Mouse (Mus musculus) neural tube, embryonic 12.5 days (tissue): ENCODE results near the gene Neurl1b. TPM values are rescaled to one million over a fixed set of nuclear protein-coding genes. Genes with fewer than 3 reads are reported as not detected.
A peak's percentile ranks its signal among the peaks of the same experiment; 100 is the strongest.

Experiments used
- ATAC-seq: fragments of 200-750 bp; cut with Nextera tagmentation; 2 replicates; pipeline ENCODE4 v1.8.0; 2017; ENCODE audit warnings: low read depth, mild to moderate bottlenecking, moderate TSS enrichment, moderate library complexity; ENCODE audit not compliant: low FRiP score
- H3K27ac ChIP-seq: fragments of 300-500 bp; sonication (generic); 2 replicates; pipeline ENCODE4 v1.5.1; 2016
- H3K27me3 ChIP-seq: fragments of 300-500 bp; sonication (generic); replicated peaks from 2 replicates; pipeline ENCODE4 v1.6.1; 2016; ENCODE audit warnings: mild to moderate bottlenecking
- H3K36me3 ChIP-seq: fragments of 300-500 bp; sonication (generic); 2 replicates; pipeline ENCODE4 v1.6.1; 2016; ENCODE audit warnings: mild to moderate bottlenecking
- H3K4me1 ChIP-seq: fragments of 300-500 bp; sonication (generic); 2 replicates; pipeline ENCODE4 v1.6.1; 2016
- H3K4me2 ChIP-seq: fragments of 300-500 bp; sonication (generic); replicated peaks from 2 replicates; pipeline ENCODE4 v1.6.1; 2016; ENCODE audit warnings: mild to moderate bottlenecking
- H3K4me3 ChIP-seq: fragments of 300-500 bp; sonication (generic); 2 replicates; pipeline ENCODE4 v1.5.1; 2016
- H3K9ac ChIP-seq: fragments of 300-500 bp; sonication (generic); 2 replicates; pipeline ENCODE4 v1.6.1; 2016; ENCODE audit warnings: mild to moderate bottlenecking
- H3K9me3 ChIP-seq: fragments of 300-500 bp; sonication (generic); 2 replicates; pipeline ENCODE4 v1.6.1; 2016; ENCODE audit warnings: mild to moderate bottlenecking
- WGBS: fragments of 180-500 bp; shearing (Covaris S2); methylation state at CpG from one replicate; pipeline ENCODE4 v1.1.7; 2016; 5-methylcytosine and 5-hydroxymethylcytosine counted together
- polyA plus RNA-seq: library from polyadenylated mRNA; unstranded; fragments of >200 nt; fragmentation: Nextera tagmentation; extraction: Ambion mirVana; gene quantifications from 2 replicates; pipeline ENCODE4 v1.2.1, GENCODE M21; 2016

Neurl1b gene
- polyA plus RNA-seq, 1 experiment from 2014 or later: 0.58 TPM

GRCm38 (mm10) chr17:26412967-26413366 lies 1.7 kb upstream of the Neurl1b start:
- WGBS: 86% methylated on average over 5 of the region's 5 CpGs
- H3K27me3 ChIP-seq: peaks cover 43% of the 10 kb centered on the region
- ATAC-seq: no peak

GRCm38 (mm10) chr17:26414184-26414522 lies 476 bp upstream of the Neurl1b start:
- H3K9ac ChIP-seq: peak overlapping the region; percentile 74; the same call in 1 of the 2 replicates
- WGBS: 10% methylated on average over 5 of the region's 5 CpGs
- H3K9me3 ChIP-seq: no peaks in the 10 kb centered on the region
- H3K27ac ChIP-seq: no peak overlapping the region
- H3K36me3 ChIP-seq: no peaks in the 10 kb centered on the region
- peaks cover 43% of the 10 kb centered on the region for H3K27me3 ChIP-seq
- H3K4me1 ChIP-seq: peaks cover 17% of the 10 kb centered on the region
- H3K4me3 ChIP-seq: peak overlapping the region; percentile 72
- peak overlapping the region; percentile 99 for H3K4me2 ChIP-seq
- ATAC-seq: 0 out of 2 replicates have a peak, but pooled peaks have one; percentile 65

More at GRCm38 (mm10) chr17:26412967-26413366, 1.7 kb upstream of the Neurl1b start:
- Histone ChIP-seq H3K27ac (no peak overlapping the region), H3K4me2 (no peak overlapping the region), H3K36me3 (no peaks in the 10 kb centered on the region), H3K9me3 (no peaks in the 10 kb centered on the region), H3K9ac (no peak overlapping the region), H3K4me1 (peaks cover 17% of the 10 kb centered on the region), H3K4me3 (no peak overlapping the region)

GRCm38 (mm10) chr17:26415355-26415865 lies 781 bp downstream of the Neurl1b start:
- peaks cover 43% of the 10 kb centered on the region for H3K27me3 ChIP-seq
- H3K36me3 ChIP-seq: no peaks in the 10 kb centered on the region
- ATAC-seq: peak; percentile 23; the same call in 1 of the 2 replicates
- peaks cover 17% of the 10 kb centered on the region for H3K4me1 ChIP-seq
- peak overlapping the region; percentile 99 for H3K4me2 ChIP-seq
- peak overlapping the region; percentile 72 for H3K4me3 ChIP-seq
- 2% methylated on average over 27 of the region's 27 CpGs for WGBS
- no peaks in the 10 kb centered on the region for H3K9me3 ChIP-seq
- peak overlapping the region; percentile 74 for H3K9ac ChIP-seq
- H3K27ac ChIP-seq: no peak overlapping the region

GRCm38 (mm10) chr17:26416141-26416540 lies 1.5 kb downstream of the Neurl1b start:
- Histone ChIP-seq H3K4me1 (peaks cover 17% of the 10 kb centered on the region), H3K9ac (no peak overlapping the region), H3K27ac (no peak overlapping the region), H3K27me3 (peaks cover 43% of the 10 kb centered on the region), H3K4me3 (no peak overlapping the region), H3K4me2 (peak overlapping the region; percentile 99; the same call in 1 of the 2 replicates), H3K36me3 (no peaks in the 10 kb centered on the region), H3K9me3 (no peaks in the 10 kb centered on the region)
- ATAC-seq: no peak
- 57% methylated on average over 3 of the region's 3 CpGs for WGBS

GRCm38 (mm10) chr17:26417770-26418421 lies 3.3 kb downstream of the Neurl1b start:
- Histone ChIP-seq H3K9me3 (no peaks in the 10 kb centered on the region), H3K9ac (no peak overlapping the region), H3K27ac (no peak overlapping the region), H3K4me2 (no peak overlapping the region), H3K4me3 (no peak overlapping the region), H3K4me1 (peaks cover 17% of the 10 kb centered on the region), H3K36me3 (no peaks in the 10 kb centered on the region), H3K27me3 (peaks cover 33% of the 10 kb centered on the region)
- WGBS: 89% methylated on average over 6 of the region's 6 CpGs
- ATAC-seq: no peak

GRCm38 (mm10) chr17:26420491-26421247 lies 6.0 kb downstream of the Neurl1b start:
- ATAC-seq: no peak
- Histone ChIP-seq H3K9me3 (no peaks in the 10 kb centered on the region), H3K9ac (no peak overlapping the region), H3K4me3 (no peak overlapping the region), H3K4me1 (peaks cover 6% of the 10 kb centered on the region; the same call in 1 of the 2 replicates), H3K27me3 (peaks cover 18% of the 10 kb centered on the region), H3K4me2 (no peak overlapping the region), H3K36me3 (no peaks in the 10 kb centered on the region), H3K27ac (no peak overlapping the region)
- 78% methylated on average over 7 of the region's 7 CpGs for WGBS

GRCm38 (mm10) chr17:26421561-26421960 lies 6.9 kb downstream of the Neurl1b start:
- H3K4me3 ChIP-seq: no peak overlapping the region
- H3K4me2 ChIP-seq: no peak overlapping the region
- peaks cover 9% of the 10 kb centered on the region; the same call in 1 of the 2 replicates for H3K27me3 ChIP-seq
- ATAC-seq: no peak
- H3K9ac ChIP-seq: no peak overlapping the region
- H3K4me1 ChIP-seq: peaks cover 6% of the 10 kb centered on the region; the same call in 1 of the 2 replicates
- H3K27ac ChIP-seq: no peak overlapping the region
- 49% methylated on average over 3 of the region's 3 CpGs for WGBS
- no peaks in the 10 kb centered on the region for H3K36me3 ChIP-seq
- H3K9me3 ChIP-seq: no peaks in the 10 kb centered on the region

GRCm38 (mm10) chr17:26422390-26422789 lies 7.8 kb downstream of the Neurl1b start:
- no peak overlapping the region for H3K4me3 ChIP-seq
- no peak overlapping the region for H3K4me2 ChIP-seq
- no peaks in the 10 kb centered on the region for H3K9me3 ChIP-seq
- no peak overlapping the region for H3K27ac ChIP-seq
- H3K9ac ChIP-seq: no peak overlapping the region
- 0 out of 2 replicates have a peak, but pooled peaks cover 4% of the 10 kb centered on the region for H3K27me3 ChIP-seq
- no peaks in the 10 kb centered on the region for H3K36me3 ChIP-seq
- H3K4me1 ChIP-seq: peaks cover 6% of the 10 kb centered on the region; the same call in 1 of the 2 replicates
- ATAC-seq: no peak
- WGBS: 81% methylated on average over 6 of the region's 6 CpGs

GRCm38 (mm10) chr17:26423967-26424641 lies 9.5 kb downstream of the Neurl1b start:
- H3K4me1 ChIP-seq: peaks cover 6% of the 10 kb centered on the region; the same call in 1 of the 2 replicates
- no peak overlapping the region for H3K4me2 ChIP-seq
- 0 out of 2 replicates have a peak, but pooled peaks cover 4% of the 10 kb centered on the region for H3K27me3 ChIP-seq
- no peak overlapping the region for H3K9ac ChIP-seq
- H3K9me3 ChIP-seq: no peaks in the 10 kb centered on the region
- no peak for ATAC-seq
- WGBS: 46% methylated on average over 11 of the region's 11 CpGs
- H3K4me3 ChIP-seq: no peak overlapping the region
- no peaks in the 10 kb centered on the region for H3K36me3 ChIP-seq
- no peak overlapping the region for H3K27ac ChIP-seq

GRCm38 (mm10) chr17:26424973-26425735 lies 10.5 kb downstream of the Neurl1b start:
- WGBS: 69% methylated on average over 13 of the region's 13 CpGs
- H3K9ac ChIP-seq: no peak overlapping the region

GRCm38 (mm10) chr17:26433295-26433694 lies 18.7 kb downstream of the Neurl1b start:
- no peak for ATAC-seq
- Histone ChIP-seq H3K9me3 (no peaks in the 10 kb centered on the region), H3K4me1 (no peaks in the 10 kb centered on the region), H3K27ac (no peak overlapping the region), H3K27me3 (peaks cover 25% of the 10 kb centered on the region), H3K4me2 (no peak overlapping the region), H3K9ac (no peak overlapping the region), H3K4me3 (no peak overlapping the region), H3K36me3 (no peaks in the 10 kb centered on the region)
- WGBS: 51% methylated on average over 11 of the region's 11 CpGs

More at GRCm38 (mm10) chr17:26424973-26425735, 10.5 kb downstream of the Neurl1b start:
- Histone ChIP-seq H3K4me1 (peaks cover 6% of the 10 kb centered on the region; the same call in 1 of the 2 replicates), H3K27ac (no peak overlapping the region), H3K4me3 (no peak overlapping the region), H3K4me2 (no peak overlapping the region), H3K36me3 (no peaks in the 10 kb centered on the region), H3K27me3 (0 out of 2 replicates have a peak, but pooled peaks cover 4% of the 10 kb centered on the region), H3K9me3 (no peaks in the 10 kb centered on the region)
- ATAC-seq: no peak
